Mouse (Mus musculus) G1E (cell line): ENCODE measurements around the gene Fgfr2. TPM values are rescaled to one million over a fixed set of nuclear protein-coding genes. Genes with fewer than 3 reads are reported as not detected.

Experiments
- ATAC-seq: 2 replicates; pipeline ENCODE4 v1.8.0; 2016; ENCODE audit warnings: mild to moderate bottlenecking; ENCODE audit not compliant: insufficient number of reproducible peaks, poor library complexity, low FRiP score, severe bottlenecking; ENCODE audit errors: extremely low read depth
- DNase-seq: peaks from one replicate; pipeline ENCODE4 v3.0.0; 2012; ENCODE audit warnings: low spot score
- H3K27me3 ChIP-seq: 2 replicates; pipeline ENCODE4 v1.6.1; 2012; ENCODE audit warnings: mild to moderate bottlenecking, low read length, inconsistent platforms; ENCODE audit not compliant: insufficient read depth
- H3K36me3 ChIP-seq: replicated peaks from 2 replicates; pipeline ENCODE3; 2012; ENCODE audit warnings: mild to moderate bottlenecking, inconsistent platforms
- H3K4me1 ChIP-seq: 2 replicates; pipeline ENCODE4 v1.6.1; 2012; ENCODE audit warnings: low read depth, low read length, inconsistent platforms, mixed read lengths; ENCODE audit not compliant: insufficient read depth
- H3K4me3 ChIP-seq: 2 replicates; pipeline ENCODE4 v1.5.1; 2012; ENCODE audit warnings: low read depth, mild to moderate bottlenecking, inconsistent platforms, low read length, moderate library complexity, mixed read lengths
- H3K9me3 ChIP-seq: replicated peaks from 2 replicates; pipeline ENCODE4 v1.6.1; 2012; ENCODE audit warnings: inconsistent platforms
- CTCF ChIP-seq: IDR thresholded peaks from 2 replicates; pipeline ENCODE4 v1.5.1; 2012; ENCODE audit warnings: low read depth, low read length, inconsistent platforms, mixed read lengths
- GATA1 ChIP-seq: IDR thresholded peaks from 2 replicates; pipeline ENCODE4 v1.6.1; 2012; ENCODE audit warnings: borderline replicate concordance, low read length, inconsistent platforms, mixed read lengths
- GATA2 ChIP-seq: IDR thresholded peaks from 2 replicates; pipeline ENCODE4 v1.6.1; 2012; ENCODE audit warnings: low read depth, low read length, inconsistent platforms, borderline replicate concordance
- POLR2AphosphoS5 ChIP-seq: IDR thresholded peaks from 2 replicates; pipeline ENCODE4 v1.6.1; 2012; ENCODE audit warnings: low read depth, low read length, inconsistent platforms; ENCODE audit not compliant: insufficient replicate concordance
- TAL1 ChIP-seq: conservative IDR thresholded peaks from 2 replicates; pipeline ENCODE4 v1.6.1; 2012; ENCODE audit warnings: low read depth, low read length, inconsistent platforms, mixed read lengths
- polyA plus RNA-seq: library from polyadenylated mRNA; stranded (reverse); fragments of >175 nt; gene quantifications from 2 replicates; pipeline ENCODE4 v1.2.3, GENCODE M21; 2012
- total RNA-seq, 2 experiments: library from RNA; stranded (forward) in 1 of 2; stranded (reverse) in 1 of 2; fragments of 200-1000 nt in 1 of 2; fragments of >200 nt in 1 of 2; fragmentation: Nextera tagmentation in 1 of 2; gene quantifications; 2 replicates each; pipeline ENCODE4 v1.2.3; 2014 to 2017

Gene Fgfr2
- total and polyA plus RNA-seq, 3 experiments: 0.22 TPM; not detected in 2

DNA sequence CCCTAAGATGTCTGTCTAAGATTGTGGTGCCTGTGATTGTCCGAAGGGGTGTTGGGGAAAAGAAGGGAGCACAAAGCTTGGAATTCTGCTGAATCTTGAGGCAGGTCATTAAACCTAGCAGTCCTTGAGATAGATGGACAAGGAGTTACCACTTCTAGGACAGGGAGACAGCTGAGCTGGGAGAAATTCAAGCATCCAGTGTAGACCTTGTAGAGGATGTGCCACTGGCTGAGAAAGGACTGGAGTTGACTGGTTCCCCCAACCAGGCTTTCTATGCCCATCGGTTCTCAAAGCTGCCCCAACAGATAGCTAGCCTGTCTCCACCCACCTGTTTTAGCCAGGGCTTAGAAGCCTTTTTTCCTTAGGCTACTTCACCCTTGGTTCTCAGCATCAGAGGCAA, 1576.7 kb downstream of the Fgfr2 start:
- no peak for ATAC-seq
- H3K4me1 ChIP-seq: no peaks in the 10 kb centered on the region
- DNase-seq: no peak
- TF ChIP-seq GATA2 (no peak), POLR2AphosphoS5 (no peak), CTCF (no peak), GATA1 (no peak), TAL1 (no peak)
- H3K9me3 ChIP-seq: peaks cover 32% of the 10 kb centered on the region
- H3K36me3 ChIP-seq: no peaks in the 10 kb centered on the region
- peaks cover 48% of the 10 kb centered on the region for H3K27me3 ChIP-seq
- H3K4me3 ChIP-seq: no peak overlapping the region

DNA sequence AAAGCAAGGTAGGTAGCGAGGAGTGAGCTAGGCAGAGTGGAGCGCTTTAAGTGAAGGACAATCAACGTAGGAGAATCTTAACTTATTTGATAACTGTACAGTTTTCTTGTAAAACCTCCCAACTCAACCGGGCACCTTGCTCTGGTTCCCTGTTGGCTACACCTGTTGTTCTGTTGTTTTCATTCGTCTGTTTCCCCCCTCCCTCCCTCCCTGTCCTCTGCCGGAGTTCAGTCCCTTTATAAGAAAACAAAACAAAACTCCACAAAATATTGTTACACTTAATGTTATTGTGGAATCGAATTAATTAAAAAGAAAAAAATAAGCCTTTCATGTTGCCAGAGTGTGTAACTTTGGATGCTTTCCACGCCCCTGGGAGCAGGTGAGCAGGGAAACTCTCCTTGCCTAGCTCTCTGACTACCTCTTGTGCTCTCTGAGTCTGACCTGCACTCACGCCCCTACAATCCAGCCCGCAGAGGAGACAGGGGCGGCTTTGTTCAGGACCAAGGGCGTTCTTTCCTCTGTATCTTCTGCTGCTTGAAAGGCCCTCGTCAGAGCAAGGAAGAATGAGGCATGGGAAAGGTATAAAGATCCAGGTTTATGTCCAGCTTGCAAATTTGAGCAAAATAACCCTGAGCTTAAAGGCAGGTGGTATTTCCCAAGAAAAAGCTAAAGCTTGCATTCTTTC, 1577.3 kb downstream of the Fgfr2 start:
- peaks cover 42% of the 10 kb centered on the region for H3K27me3 ChIP-seq
- ATAC-seq (no peak), DNase-seq (no peak)
- no peak for TF ChIP-seq GATA2
- no peak for TF ChIP-seq POLR2AphosphoS5
- TF ChIP-seq CTCF: no peak
- TF ChIP-seq TAL1: no peak
- TF ChIP-seq GATA1: no peak
- peaks cover 35% of the 10 kb centered on the region for H3K9me3 ChIP-seq
- no peak overlapping the region for H3K4me3 ChIP-seq
- H3K4me1 ChIP-seq: no peaks in the 10 kb centered on the region
- H3K36me3 ChIP-seq: no peaks in the 10 kb centered on the region

DNA sequence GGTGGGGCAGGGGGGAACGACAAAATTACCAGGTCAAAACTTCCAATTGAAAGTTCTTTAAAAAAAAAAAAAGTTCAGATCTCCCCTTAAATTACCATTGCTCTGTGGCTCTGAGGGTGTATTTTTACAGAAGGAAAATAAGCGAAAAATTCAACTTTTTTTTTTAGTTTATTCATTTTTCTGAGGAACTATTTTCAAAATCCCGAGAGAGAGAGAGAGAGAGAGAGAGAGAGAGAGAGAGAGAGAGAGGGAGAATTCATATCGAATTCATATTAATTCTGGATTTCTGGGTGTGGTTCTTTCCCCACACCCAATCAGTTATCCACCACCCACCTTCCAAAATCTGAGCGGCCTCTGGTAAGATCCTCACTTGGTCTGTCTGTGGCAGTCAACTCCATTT, 1578.3 kb downstream of the Fgfr2 start:
- Histone ChIP-seq H3K4me1 (no peaks in the 10 kb centered on the region), H3K9me3 (peaks cover 38% of the 10 kb centered on the region), H3K36me3 (no peaks in the 10 kb centered on the region), H3K4me3 (no peak overlapping the region), H3K27me3 (peaks cover 35% of the 10 kb centered on the region)
- ATAC-seq: no peak
- TF ChIP-seq GATA2 (no peak), GATA1 (no peak), CTCF (no peak), POLR2AphosphoS5 (no peak), TAL1 (no peak)
- DNase-seq: no peak

DNA sequence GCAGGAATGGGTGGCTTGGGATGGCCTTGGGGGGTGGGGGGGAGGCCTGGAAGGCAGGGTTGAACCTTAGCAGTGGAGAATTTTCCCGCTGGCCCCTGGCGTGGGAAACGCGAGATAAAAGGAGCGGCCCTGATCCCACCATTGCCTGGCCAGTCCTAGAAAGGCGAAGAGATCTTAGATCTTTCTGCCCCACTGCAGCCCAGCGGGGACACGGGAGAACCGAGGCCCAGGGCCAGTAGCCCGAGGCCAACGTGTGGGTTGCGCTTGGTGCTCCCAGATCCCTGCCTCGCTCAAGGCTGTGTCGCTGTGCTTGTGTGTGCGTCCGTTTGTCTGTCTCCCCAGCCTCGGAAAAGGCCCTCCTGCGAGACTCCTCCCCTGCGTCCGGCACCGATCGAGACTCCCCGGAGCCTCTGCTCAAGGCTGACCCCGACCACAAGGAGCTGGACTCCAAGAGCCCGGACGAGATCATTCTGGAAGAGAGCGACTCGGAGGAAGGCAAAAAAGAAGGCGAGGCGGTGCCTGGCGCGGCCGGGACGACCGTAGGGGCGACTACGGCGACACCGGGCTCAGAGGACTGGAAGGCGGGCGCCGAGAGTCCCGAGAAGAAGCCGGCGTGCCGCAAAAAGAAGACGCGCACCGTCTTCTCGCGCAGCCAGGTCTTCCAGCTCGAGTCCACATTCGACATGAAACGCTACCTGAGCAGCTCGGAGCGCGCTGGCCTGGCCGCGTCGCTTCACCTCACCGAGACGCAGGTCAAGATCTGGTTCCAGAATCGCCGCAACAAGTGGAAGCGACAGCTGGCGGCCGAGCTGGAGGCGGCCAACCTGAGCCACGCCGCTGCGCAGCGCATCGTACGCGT, 1579.3 kb downstream of the Fgfr2 start:
- Histone ChIP-seq H3K27me3 (peaks cover 25% of the 10 kb centered on the region), H3K4me3 (peak overlapping the region; percentile 32; the same call in 1 of the 2 replicates)
- ATAC-seq: no peak

DNA sequence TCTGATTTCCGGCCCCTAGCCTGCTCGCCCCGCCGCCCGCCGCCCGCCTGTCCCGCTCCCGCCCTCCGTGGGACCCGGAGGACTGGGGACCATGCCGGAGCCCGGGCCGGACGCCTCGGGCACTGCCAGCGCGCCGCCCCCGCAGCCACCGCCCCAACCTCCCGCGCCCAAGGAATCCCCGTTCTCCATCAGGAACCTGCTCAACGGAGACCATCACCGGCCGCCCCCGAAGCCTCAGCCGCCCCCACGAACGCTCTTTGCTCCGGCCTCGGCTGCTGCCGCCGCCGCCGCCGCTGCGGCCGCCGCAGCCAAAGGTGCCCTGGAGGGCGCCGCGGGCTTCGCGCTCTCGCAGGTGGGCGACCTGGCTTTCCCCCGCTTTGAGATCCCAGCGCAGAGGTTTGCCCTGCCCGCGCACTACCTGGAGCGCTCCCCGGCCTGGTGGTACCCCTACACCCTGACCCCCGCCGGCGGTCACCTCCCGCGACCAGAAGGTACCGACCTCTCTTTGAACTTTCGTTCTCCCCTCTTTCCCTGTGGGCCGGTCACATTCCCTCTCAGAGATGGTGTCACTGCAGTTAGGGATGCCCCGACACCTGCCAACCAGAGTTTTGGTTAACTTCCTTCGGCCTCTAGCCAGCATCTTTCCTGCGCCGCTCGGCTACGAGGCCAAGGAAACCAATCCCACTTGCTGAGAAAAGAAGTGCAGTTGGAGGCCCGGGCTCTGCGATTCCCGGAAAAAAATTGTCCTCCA, 1580.1 kb downstream of the Fgfr2 start:
- Histone ChIP-seq H3K36me3 (no peaks in the 10 kb centered on the region), H3K27me3 (peaks cover 18% of the 10 kb centered on the region), H3K4me1 (no peaks in the 10 kb centered on the region), H3K4me3 (peak overlapping the region; percentile 27; the same call in 1 of the 2 replicates), H3K9me3 (peaks cover 38% of the 10 kb centered on the region)
- ATAC-seq (no peak), DNase-seq (no peak)
- no peak for TF ChIP-seq GATA2
- no peak for TF ChIP-seq POLR2AphosphoS5
- TF ChIP-seq TAL1: no peak
- TF ChIP-seq CTCF: no peak
- TF ChIP-seq GATA1: no peak

More for the DNA sequence above, 1579.3 kb downstream of the Fgfr2 start:
- Histone ChIP-seq H3K36me3 (no peaks in the 10 kb centered on the region), H3K9me3 (peaks cover 38% of the 10 kb centered on the region), H3K4me1 (no peaks in the 10 kb centered on the region)
- TF ChIP-seq POLR2AphosphoS5 (no peak), GATA1 (no peak), TAL1 (no peak), CTCF (no peak), GATA2 (no peak)
- DNase-seq: no peak
